Mouse (Mus musculus) megakaryocyte progenitor cell, adult 5-6 weeks (primary cell): ENCODE data around the gene Slc44a5. TPM values are rescaled to one million over a fixed set of nuclear protein-coding genes. Genes with fewer than 3 reads are reported as not detected.
"Not testable (repeated sequence)": the region's sequence is repeated elsewhere in the genome, so short reads cannot be mapped to it uniquely, and the experiment has no call there.

Source experiments
- ATAC-seq: replicated peaks from 2 replicates; pipeline ENCODE4 v1.8.0; 2016; ENCODE audit warnings: mild to moderate bottlenecking, moderate TSS enrichment, inconsistent platforms; ENCODE audit not compliant: poor library complexity
- total RNA-seq, 2 experiments: library from RNA; stranded (forward) in 1 of 2; stranded (reverse) in 1 of 2; fragments of 157-497, 149-512 nt in 1 of 2; fragments of 200-1000 nt in 1 of 2; gene quantifications; 2 replicates each; pipeline versions ENCODE4 v1.2.3 to v1.2.4; 2015 to 2017

The Slc44a5 gene
- total RNA-seq, 2 experiments from 2014 or later: not detected

DNA sequence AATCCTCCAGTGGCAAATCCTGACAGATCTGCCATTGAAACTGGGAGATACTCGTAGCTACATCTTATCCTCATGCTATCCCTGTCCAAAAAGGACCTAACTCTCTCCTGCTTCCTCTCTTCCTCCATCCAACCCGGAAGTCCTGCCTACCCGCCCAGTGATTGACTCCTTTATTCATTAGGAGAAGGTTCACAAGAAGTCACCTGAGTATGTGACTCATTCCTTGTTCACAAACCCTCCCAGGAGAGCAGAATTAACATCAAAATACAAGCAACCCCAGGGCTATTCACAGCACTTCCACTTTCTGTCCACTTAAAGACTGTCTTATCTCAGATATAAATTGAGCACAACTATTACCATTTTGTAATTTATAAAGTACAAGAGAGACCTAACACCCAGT lies 180.3 kb downstream of the Slc44a5 start:
- not testable (repeated sequence) for ATAC-seq

DNA sequence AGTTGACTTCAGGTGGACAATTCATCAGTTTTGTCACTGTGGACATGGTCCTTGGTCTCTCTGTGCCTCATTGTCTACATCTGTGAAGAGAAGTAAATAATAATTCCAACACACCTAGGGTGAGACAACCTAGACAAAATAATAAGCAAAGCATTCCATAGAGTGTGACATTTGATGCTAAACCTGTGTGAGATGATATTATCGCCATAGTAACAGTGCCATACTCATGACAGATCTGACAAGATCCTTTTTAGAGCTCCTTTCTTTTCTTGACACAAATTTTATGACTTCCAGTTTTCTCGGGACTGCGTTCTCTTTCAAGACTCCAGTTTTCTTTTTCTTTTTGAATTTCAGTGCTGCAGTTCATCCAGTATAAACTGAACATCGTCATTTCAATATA lies 192.6 kb downstream of the Slc44a5 start:
- ATAC-seq: no peak

- no peak for ATAC-seq
Measured at GRCm38 (mm10) chr3:154171881-154172592, 198.8 kb downstream of the Slc44a5 start.

DNA sequence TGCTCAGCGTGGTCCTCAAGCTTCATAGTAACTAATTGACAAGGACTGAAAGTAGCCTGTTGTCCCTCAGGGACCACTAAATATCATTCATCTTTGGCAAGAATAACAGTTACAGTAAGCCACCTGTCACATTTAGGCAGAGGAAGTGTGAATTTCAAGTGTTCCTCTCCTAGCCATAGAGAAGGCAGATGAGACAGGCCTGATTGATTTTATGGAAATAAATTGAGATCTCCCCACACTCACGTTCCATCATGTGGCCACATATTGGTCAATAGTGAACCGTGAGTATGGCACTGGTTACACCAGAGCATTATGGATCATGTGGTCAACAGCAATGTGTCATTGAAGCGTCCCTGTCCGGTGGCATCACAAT lies 199.3 kb downstream of the Slc44a5 start:
- no peak for ATAC-seq

- no peak for ATAC-seq
Measured at GRCm38 (mm10) chr3:154173556-154173955, 200.3 kb downstream of the Slc44a5 start.

DNA sequence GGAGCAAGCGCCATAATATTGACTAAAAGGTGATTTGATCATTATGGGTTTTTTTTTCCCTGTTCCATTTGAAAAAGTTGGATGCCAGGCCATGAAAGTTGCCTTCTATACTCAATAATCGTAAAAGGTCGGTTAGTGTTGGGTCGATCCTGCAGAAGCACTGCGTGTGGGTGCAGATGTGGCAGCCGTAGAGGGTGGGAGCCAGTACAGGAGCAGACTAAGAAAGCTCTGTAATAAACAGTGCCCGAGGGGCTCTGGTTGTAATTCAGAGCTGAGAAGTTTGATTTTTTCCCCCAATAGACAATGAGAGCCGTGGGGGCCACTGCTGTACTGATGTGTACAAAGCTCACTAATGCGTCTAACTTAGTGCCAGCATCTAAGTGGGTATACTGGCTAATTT lies 200.8 kb downstream of the Slc44a5 start:
- no peak for ATAC-seq

DNA sequence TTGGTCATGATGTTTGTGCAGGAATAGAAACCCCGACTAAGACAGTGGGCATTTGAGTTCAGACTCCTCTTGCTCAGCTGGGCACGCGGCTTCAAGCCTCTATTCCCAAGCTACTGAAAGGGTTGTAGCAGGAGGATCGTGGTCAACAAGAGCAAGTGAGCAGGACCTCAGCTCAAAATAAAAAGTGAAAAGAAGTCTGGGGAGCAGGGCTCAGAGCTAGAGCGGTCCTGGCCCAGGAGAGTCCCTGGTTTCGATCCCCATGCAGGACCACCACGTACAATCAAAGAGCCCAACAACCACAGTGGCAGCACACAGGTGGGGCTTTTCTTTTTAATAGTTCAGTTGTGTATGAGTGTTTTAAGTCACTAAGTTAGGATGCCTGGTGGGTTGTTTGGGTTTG lies 201.5 kb downstream of the Slc44a5 start:
- ATAC-seq: no peak

- ATAC-seq: peak; percentile 98
Measured at GRCm38 (mm10) chr3:154177665-154178305, 204.5 kb downstream of the Slc44a5 start.

- no peak for ATAC-seq
Measured at GRCm38 (mm10) chr3:154179423-154179920, 206.2 kb downstream of the Slc44a5 start.

- peak; percentile 94 for ATAC-seq
Measured at GRCm38 (mm10) chr3:154182987-154183386, 209.8 kb downstream of the Slc44a5 start.

DNA sequence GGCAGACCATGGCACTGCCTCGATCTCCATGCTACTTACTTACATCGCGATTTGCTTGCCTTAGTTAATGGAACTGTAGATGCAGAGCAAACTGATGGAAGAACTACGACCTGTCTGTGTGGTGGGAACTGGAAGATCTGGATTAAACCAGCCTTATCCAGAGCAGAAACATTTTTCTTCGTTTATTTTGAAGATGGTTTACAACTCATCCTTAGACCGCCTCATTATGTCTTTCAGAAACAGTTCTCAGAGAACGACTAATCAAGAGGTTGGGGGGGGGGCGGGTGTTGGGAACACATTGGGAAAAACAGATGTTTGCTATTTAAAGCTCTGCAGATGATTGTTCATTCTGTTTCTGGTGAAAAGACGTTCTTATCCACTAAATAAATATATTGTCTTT lies 210.7 kb downstream of the Slc44a5 start:
- no peak for ATAC-seq

DNA sequence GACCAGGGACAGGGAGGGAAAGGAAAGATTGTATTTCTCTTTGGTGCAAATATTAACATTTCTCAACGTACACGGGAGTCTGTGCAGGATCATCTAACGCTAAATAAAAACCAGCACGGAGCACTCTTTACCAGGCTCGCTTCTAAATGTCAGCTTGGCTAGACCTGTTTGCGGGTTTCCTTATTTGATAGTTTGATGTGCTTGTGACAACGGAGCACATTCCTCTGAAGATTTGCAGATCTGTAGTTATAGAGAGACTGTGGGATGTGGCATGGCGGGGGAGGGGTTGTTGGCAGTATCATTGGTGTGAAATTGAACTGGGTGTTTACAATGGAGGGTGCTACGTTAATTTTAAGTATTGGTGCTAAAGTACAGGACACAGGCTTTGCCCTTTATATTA lies 215.4 kb downstream of the Slc44a5 start:
- no peak for ATAC-seq

GRCm38 (mm10) chr3:154192328-154193030 lies 219.2 kb downstream of the Slc44a5 start:
- ATAC-seq: no peak

DNA sequence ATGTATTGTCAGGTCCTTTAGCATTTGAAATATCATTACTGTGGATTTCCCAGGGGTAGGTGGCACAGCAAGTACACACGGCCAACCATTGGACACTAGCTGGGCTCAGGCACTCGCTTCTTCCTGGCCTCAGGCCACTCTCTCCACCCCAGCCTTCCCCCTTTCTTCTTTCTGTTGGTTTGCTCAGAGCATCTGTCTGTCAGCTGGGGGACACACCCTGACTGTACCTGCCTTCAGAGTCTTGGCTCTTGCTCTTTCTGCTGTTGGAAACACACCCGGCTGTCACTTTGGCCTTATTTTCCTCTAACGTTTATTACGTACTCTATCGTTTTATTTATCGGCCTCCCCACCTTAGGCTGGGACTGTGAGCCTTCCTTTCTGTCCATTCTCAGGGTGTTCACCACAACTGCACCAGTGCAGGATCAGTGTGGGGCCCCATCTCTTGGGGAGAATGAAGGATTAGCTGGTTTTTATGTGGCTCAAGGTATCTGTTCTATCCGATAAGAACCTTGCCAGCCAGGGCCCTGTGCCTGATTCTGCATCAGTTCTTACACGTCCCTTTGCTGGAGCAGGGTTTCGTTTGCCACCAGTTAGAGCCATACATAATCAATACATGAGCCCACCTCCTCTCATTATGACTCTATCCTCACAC lies 220.1 kb downstream of the Slc44a5 start:
- peak; percentile 74 for ATAC-seq

DNA sequence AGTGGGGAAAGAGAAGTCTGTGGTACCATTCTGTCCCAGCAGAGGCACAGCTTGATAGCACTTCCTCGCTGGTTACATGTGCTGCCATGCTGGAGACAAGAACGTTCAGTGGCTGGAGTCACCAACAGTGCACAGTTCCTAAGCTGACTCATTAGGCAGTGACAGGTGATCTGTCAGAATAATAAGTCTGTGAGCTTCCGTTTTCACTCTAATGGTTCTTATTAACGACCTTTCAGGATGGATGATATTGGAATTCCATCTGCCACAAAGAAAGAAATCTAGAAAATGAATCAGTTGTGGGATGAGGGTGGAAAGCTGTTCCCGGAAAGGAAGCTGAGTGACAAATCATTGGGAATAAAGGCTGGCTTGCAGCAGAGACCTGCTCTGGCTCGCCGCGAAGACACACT lies 227.2 kb downstream of the Slc44a5 start:
- no peak for ATAC-seq

DNA sequence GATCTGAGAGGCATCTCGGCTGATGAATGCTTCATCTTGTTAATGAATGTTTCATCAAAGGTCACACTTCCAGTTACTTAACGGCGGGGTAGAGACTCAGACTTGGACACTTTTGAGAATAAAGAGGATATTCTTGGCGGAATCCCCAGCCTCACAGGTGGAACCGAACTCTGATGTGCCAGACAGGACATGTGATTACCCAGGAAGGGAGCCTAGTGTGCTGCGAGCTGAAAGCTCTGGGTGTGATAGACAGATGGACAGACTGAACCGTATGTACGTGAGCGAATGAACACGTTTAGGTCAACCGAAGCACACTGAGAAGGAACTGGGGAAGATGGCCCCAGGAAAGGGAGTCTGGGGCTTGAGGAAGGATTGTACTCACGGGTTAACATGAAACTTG lies 228.6 kb downstream of the Slc44a5 start:
- ATAC-seq: no peak

DNA sequence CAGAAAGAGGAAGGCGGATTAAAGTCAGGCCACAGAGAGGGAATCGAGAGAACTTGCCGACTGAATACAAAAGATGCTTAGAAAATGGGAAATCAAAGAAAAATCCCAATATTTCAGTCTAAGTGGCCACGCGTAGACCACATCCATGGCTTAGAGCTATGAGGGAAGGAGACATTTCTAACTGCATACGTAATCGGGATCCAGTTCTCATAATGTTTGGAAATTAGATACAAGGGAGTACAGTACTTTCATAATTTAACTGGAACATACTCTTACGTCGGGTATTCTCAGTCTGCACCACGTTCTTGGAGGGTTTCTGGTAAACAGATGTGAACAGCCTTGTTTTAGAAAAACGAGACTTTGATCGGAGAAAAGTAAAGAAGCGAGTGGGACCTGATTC lies 229.1 kb downstream of the Slc44a5 start:
- no peak for ATAC-seq

DNA sequence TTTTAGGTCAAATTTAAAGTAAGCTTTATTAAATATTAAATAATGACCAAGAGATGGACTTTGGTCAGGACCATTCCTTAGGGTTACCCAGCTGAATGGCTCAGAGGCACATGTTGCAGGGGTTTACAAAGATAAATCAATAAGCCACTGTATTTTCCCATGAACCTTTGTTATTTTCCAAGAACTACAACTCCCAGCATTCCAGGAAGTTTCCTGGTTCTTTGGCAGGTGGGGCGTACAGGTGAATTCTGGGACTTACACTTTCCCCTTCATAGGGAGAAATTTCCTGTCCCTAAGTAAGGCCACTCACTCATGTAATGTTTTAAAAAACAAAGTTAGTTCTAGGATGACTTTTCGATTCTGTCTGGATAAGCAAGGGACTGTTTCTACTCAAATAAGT lies 235.2 kb downstream of the Slc44a5 start:
- no peak for ATAC-seq

- no peak for ATAC-seq
Measured at GRCm38 (mm10) chr3:154209201-154209754, 236.0 kb downstream of the Slc44a5 start.

DNA sequence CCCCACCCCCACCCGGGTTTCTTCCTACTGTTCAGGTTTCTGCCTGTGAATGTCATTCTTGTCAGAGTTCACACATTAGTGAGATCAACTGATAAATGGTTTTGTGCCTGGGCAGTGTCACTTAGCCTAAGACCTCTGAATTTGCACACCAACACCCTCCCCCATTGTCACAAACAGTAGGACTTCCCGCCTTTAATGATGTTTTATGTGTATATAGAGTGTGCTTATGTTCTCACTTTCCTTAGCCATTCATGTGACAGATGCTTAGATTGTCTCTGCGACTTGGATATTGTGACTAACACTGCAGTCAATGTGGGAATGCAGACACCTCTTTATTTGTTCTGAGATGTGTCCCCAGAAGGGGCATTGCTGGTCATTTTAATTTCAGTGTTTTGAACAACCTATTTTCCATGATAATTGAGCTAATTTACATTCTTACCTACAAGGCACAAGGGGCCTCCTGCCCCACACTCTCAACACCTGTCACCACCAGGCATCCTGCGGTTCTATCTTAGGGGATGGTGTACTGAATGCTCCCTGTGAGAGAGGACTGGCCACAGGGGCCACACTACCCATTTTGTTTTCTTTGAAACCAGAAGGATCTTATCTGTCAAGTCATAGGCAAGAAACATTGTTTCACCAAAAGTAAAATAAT lies 236.7 kb downstream of the Slc44a5 start:
- no peak for ATAC-seq
